Mouse (Mus musculus): ENCODE measurements around the gene Elmod3.

GRCm38 (mm10) chr6:72532580-72532979 lies 65.6 kb downstream of the Elmod3 start:
- TF ChIP-seq CTCF (IDR thresholded peaks at IDR 0.05; ENCODE audit: extremely low read depth, insufficient read length, insufficient replicate concordance, low read depth, low read length) = no peak
- no peak for TF ChIP-seq POLR2A (IDR thresholded peaks at IDR 0.05; ENCODE audit: low read depth, low read length)

Data from small intestine, adult 2 months (tissue).